Mouse (Mus musculus): Measurements from ENCODE around the gene Cela3b. TPM values are rescaled to one million over a fixed set of nuclear protein-coding genes. Genes with fewer than 3 reads are reported as not detected.
"Not testable (repeated sequence)": the region's sequence is repeated elsewhere in the genome, so short reads cannot be mapped to it uniquely, and the experiment has no call there.

The Cela3b gene
- polyA plus RNA-seq, 1 experiment from 2014 or later = not detected

DNA sequence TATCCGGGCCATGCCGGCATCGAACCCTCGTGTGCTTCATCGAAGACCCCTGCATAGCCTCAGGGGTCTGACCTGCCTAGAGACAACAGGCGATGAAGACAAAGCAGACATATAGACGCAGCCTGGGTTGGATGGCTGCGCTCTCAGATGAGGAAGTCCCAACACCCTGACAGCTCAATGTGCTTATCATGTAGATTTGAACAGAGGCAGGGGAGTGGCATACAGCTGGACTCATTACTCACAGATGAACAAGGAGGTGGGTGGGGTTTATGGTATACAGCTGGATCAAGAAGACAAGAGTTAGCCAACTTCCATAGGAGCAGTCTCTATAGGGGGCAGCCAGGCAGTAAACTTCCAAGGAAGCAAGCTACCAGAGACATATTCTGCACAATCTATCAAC lies 8.5 kb upstream of the Cela3b start:
- 91% methylated on average over 8 of the region's 8 CpGs for WGBS
- Histone ChIP-seq H3K27me3 (ENCODE audit: insufficient read depth, low read length) (no peaks in the 10 kb centered on the region), H3K4me2 (ENCODE audit: low read length) (no peak overlapping the region), H3K4me3 (replicated peaks; ENCODE audit: low read depth, low read length) (no peak overlapping the region), H3K9me3 (replicated peaks; ENCODE audit: low read length) (no peaks in the 10 kb centered on the region), H3K27ac (no peak overlapping the region), H3K9ac (ENCODE audit: low read depth, low read length) (no peak overlapping the region), H3K36me3 (ENCODE audit: insufficient read depth, low read length) (no peaks in the 10 kb centered on the region), H3K4me1 (replicated peaks; ENCODE audit: insufficient read depth, low read length) (no peaks in the 10 kb centered on the region)
- TF ChIP-seq CTCF (IDR thresholded peaks at IDR 0.05; ENCODE audit: low read depth) = no peak
- DNase-seq (ENCODE audit: low spot score) = no peak
- no peak for ATAC-seq (replicated peaks; ENCODE audit: low FRiP score, low read depth)

- H3K27ac ChIP-seq = no peak overlapping the region
- WGBS = 92% methylated on average over 8 of the region's 8 CpGs
- no peak overlapping the region for H3K4me3 ChIP-seq (replicated peaks; ENCODE audit: low read depth, low read length)
- no peaks in the 10 kb centered on the region for H3K36me3 ChIP-seq (ENCODE audit: insufficient read depth, low read length)
- no peak for ATAC-seq (replicated peaks; ENCODE audit: low FRiP score, low read depth)
- no peak overlapping the region for H3K4me2 ChIP-seq (ENCODE audit: low read length)
- no peak overlapping the region for H3K9ac ChIP-seq (ENCODE audit: low read depth, low read length)
- no peaks in the 10 kb centered on the region for H3K9me3 ChIP-seq (replicated peaks; ENCODE audit: low read length)
- TF ChIP-seq CTCF (IDR thresholded peaks at IDR 0.05; ENCODE audit: low read depth) = no peak
- no peaks in the 10 kb centered on the region for H3K27me3 ChIP-seq (ENCODE audit: insufficient read depth, low read length)
- DNase-seq (ENCODE audit: low spot score) = no peak
- no peaks in the 10 kb centered on the region for H3K4me1 ChIP-seq (replicated peaks; ENCODE audit: insufficient read depth, low read length)
These were observed 6.8 kb upstream of the Cela3b start for GRCm38 (mm10) chr4:137436979-137437669.

DNA sequence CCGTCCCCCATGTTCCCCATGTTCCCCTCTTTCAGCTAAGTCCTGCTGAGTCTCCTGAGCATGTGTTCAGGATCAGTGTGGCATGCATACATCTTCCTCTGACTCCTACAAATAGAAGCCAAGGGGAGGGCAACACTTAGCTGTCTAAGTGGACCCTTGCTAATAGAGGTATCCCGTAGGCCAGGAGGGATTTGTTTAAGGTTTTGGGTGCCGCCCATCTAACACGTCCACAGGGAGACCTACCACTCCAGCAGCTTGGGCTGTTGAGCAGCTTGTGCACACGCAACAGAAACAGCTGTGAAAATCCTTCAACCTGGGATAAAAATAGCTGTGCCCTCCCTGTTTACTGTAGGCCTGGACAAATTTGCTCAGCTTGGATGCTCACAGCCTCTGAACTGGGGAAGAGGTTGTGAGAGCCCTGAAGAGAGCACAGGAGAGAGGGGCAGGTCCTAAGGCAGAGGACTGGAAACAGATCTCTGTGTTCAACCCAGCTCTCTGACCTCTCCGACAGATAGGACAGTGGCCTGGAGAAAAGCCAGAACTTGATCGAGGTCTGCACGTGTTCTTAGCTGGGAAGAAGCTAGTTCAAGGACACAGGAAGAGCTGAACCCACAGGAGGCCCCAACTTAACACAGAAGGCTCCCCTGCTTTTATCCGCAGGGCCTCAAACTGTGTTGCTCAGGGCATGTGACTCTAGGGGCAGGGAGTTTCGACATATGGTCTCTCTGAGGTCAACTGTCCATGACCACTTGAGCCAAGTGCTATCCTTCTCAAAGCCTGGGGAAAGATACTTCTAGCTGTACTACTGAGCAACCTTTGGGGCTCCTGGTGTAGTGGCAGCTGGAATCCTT lies 2.6 kb upstream of the Cela3b start:
- not testable (repeated sequence) for ATAC-seq (replicated peaks; ENCODE audit: low FRiP score, low read depth); H3K4me3 ChIP-seq (replicated peaks; ENCODE audit: low read depth, low read length)
- WGBS = 69% methylated on average over 10 of the region's 10 CpGs

DNA sequence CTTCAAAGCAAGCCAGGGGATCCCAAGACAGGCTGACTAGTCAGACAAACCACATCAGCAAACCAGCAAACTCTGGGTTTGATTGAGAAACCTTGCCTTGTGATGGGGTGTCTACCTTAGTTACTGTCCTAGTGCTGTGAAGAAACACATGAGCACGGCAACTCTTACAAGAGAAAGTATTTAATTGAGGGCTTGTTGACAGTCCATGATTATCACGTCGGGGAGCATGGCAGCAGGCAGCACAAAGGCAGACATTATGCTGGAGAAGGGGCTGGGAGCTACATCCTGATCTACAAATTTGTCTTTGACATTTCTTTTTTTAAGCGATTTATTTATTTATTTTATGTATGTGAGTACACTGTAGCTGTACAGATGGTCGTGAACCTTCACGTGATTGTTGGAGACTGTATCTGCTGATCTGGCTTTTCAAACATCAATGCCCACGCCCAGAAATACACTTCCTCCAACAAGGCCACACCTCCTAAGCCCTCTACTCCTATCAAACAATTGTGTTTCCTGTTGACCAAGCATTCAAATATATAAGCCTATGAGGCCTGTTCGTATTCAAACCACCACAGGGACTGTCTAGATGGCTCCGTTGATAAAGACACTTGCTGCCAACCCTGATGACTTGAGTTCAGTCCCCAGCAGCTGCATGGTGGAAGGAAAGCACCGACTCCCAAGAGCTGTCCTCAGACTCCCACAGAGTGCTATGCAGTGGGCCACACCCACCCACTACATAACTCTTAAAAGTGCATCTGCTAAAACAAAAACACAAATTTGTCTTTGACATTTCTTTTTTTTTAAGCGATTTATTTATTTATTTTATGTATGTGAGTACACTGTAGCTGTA lies 12.4 kb downstream of the Cela3b start:
- no peak overlapping the region for H3K9ac ChIP-seq (ENCODE audit: low read depth, low read length)
- TF ChIP-seq CTCF (IDR thresholded peaks at IDR 0.05; ENCODE audit: low read depth) = no peak
- no peak for DNase-seq (ENCODE audit: low spot score)

More for the DNA sequence above, 2.6 kb upstream of the Cela3b start:
- H3K9ac ChIP-seq (ENCODE audit: low read depth, low read length); DNase-seq (ENCODE audit: low spot score); H3K36me3 ChIP-seq (ENCODE audit: insufficient read depth, low read length); H3K9me3 ChIP-seq (replicated peaks; ENCODE audit: low read length); H3K27ac ChIP-seq; H3K27me3 ChIP-seq (ENCODE audit: insufficient read depth, low read length); H3K4me2 ChIP-seq (ENCODE audit: low read length); H3K4me1 ChIP-seq (replicated peaks; ENCODE audit: insufficient read depth, low read length): not testable (repeated sequence)

GRCm38 (mm10) chr4:137414936-137415335 lies 15.4 kb downstream of the Cela3b start:
- Histone ChIP-seq H3K9ac (ENCODE audit: low read depth, low read length) (no peak overlapping the region), H3K36me3 (ENCODE audit: insufficient read depth, low read length) (no peaks in the 10 kb centered on the region), H3K9me3 (replicated peaks; ENCODE audit: low read length) (no peaks in the 10 kb centered on the region), H3K4me3 (replicated peaks; ENCODE audit: low read depth, low read length) (no peak overlapping the region), H3K27ac (no peak overlapping the region), H3K27me3 (ENCODE audit: insufficient read depth, low read length) (no peaks in the 10 kb centered on the region), H3K4me2 (ENCODE audit: low read length) (no peak overlapping the region), H3K4me1 (replicated peaks; ENCODE audit: insufficient read depth, low read length) (no peaks in the 10 kb centered on the region)
- no peak for TF ChIP-seq CTCF (IDR thresholded peaks at IDR 0.05; ENCODE audit: low read depth)
- 60% methylated on average over 1 of the region's 1 CpGs for WGBS
- ATAC-seq (replicated peaks; ENCODE audit: low FRiP score, low read depth) = no peak
- DNase-seq (ENCODE audit: low spot score) = no peak

More for the DNA sequence above, 12.4 kb downstream of the Cela3b start:
- no peak for ATAC-seq (replicated peaks; ENCODE audit: low FRiP score, low read depth)
- no peaks in the 10 kb centered on the region for H3K36me3 ChIP-seq (ENCODE audit: insufficient read depth, low read length)
- H3K9me3 ChIP-seq (replicated peaks; ENCODE audit: low read length) = no peaks in the 10 kb centered on the region
- H3K4me3 ChIP-seq (replicated peaks; ENCODE audit: low read depth, low read length) = no peak overlapping the region
- no peak overlapping the region for H3K27ac ChIP-seq
- H3K27me3 ChIP-seq (ENCODE audit: insufficient read depth, low read length) = no peaks in the 10 kb centered on the region
- no peak overlapping the region for H3K4me2 ChIP-seq (ENCODE audit: low read length)
- WGBS = 68% methylated on average over 11 of the region's 11 CpGs
- no peaks in the 10 kb centered on the region for H3K4me1 ChIP-seq (replicated peaks; ENCODE audit: insufficient read depth, low read length)

DNA sequence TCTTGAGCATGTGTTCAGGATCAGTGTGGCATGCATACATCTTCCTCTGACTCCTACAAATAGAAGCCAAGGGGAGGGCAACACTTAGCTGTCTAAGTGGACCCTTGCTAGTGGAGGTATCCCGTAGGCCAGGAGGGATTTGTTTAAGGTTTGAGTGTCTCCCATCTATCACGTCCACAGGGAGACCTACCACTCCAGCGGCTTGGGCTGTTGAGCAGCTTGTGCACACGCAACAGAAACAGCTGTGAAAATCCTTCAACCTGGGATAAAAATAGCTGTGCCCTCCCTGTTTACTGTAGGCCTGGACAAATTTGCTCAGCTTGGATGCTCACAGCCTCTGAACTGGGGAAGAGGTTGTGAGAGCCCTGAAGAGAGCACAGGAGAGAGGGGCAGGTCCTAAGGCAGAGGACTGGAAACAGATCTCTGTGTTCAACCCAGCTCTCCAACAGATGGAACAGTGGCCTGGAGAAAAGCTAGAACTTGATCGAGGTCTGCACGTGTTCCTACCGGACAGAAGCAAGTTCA lies 18.1 kb downstream of the Cela3b start:
- not testable (repeated sequence) for H3K27ac ChIP-seq; H3K36me3 ChIP-seq (ENCODE audit: insufficient read depth, low read length); H3K4me3 ChIP-seq (replicated peaks; ENCODE audit: low read depth, low read length); H3K27me3 ChIP-seq (ENCODE audit: insufficient read depth, low read length); H3K4me2 ChIP-seq (ENCODE audit: low read length); H3K9me3 ChIP-seq (replicated peaks; ENCODE audit: low read length); H3K4me1 ChIP-seq (replicated peaks; ENCODE audit: insufficient read depth, low read length); H3K9ac ChIP-seq (ENCODE audit: low read depth, low read length); ATAC-seq (replicated peaks; ENCODE audit: low FRiP score, low read depth); DNase-seq (ENCODE audit: low spot score)
- WGBS = 67% methylated on average over 7 of the region's 7 CpGs
